Mouse (Mus musculus): ENCODE data around the gene Cdon. TPM values are rescaled to one million over a fixed set of nuclear protein-coding genes. Genes with fewer than 3 reads are reported as not detected.

The Cdon gene
- polyA plus RNA-seq (2017; shearing (Covaris generic)): 14.4 TPM

DNA sequence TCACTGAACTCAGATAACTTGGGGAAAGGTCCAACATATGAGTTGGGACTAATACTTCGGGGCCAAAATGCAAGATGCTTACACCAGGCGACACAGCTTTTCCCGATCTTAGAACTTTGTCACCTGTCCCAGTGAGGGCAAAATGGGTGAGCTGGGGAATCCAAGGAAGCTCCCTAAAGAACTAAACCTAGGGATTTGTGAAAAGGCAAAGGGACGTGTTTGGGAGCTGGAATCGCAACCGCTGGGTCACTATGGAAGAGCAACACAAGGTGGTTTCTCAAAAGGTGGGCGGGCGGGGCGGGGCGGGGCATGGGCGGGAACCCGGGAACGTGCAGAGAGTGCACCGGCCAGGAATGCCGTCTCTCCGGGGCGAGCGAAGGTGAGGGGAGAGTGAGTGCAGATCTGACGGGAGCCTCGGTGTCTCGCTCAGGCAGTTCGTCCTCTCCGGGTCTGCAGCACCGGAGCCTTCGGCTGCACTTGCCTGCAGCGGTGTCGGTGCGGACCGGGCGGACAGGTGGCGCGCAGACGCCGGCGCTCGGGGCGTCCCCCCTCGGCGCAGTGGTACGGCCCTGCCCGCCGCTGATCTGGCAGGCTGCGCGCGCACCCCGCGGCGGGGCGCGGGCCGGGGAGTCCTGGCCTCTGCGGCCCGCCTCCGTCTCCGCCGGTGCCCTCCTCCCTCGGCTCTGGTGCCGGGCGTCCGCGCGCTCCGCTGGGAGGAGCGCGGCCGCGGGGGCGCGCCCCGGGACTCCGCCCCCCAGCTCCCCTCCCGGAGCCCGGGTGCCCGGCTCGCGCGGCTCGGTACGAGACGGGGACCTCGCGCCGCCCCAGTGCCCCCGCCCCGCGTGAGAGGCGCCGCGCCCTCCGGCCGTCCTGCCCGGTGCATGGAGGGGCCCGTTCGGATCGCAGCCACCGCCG, at the start of gene Cdon:
TSS of gene Cdon (plus strand) at position 324 of the 915 bp plus-strand sequence.

GRCm38 (mm10) chr9:35518169-35518568, 97.2 kb downstream of the Cdon start, which contains the start of gene Gm1113:
Gene Gm1113 (minus strand): TSS chr9:35518269.

Other genes starting within 250 kb of the Cdon start
- gene Dcps, start 245.1 kb upstream of the Cdon start, polyA plus RNA-seq (2017; shearing (Covaris generic)): 38.4 TPM
- gene Srpr, start 221.0 kb upstream of the Cdon start, polyA plus RNA-seq (2017; shearing (Covaris generic)): 195 TPM
- 2.8 TPM for gene Tirap, start 220.8 kb upstream of the Cdon start, polyA plus RNA-seq (2017; shearing (Covaris generic))
- 39.4 TPM for gene Foxred1, start 210.1 kb upstream of the Cdon start, polyA plus RNA-seq (2017; shearing (Covaris generic))
- 16.4 TPM for gene Fam118b, start 153.3 kb upstream of the Cdon start, polyA plus RNA-seq (2017; shearing (Covaris generic))
- gene Rpusd4, start 153.3 kb upstream of the Cdon start, polyA plus RNA-seq (2017; shearing (Covaris generic)): 38.1 TPM
- not detected for gene Gm1113, start 97.1 kb downstream of the Cdon start, polyA plus RNA-seq (2017; shearing (Covaris generic))
- gene Ddx25, start 137.4 kb downstream of the Cdon start, polyA plus RNA-seq (2017; shearing (Covaris generic)): 0.05 TPM
- 23.4 TPM for gene Pus3, start 137.5 kb downstream of the Cdon start, polyA plus RNA-seq (2017; shearing (Covaris generic))
- gene Pate2, start 149.2 kb downstream of the Cdon start, polyA plus RNA-seq (2017; shearing (Covaris generic)): not detected
- gene Hyls1, start 149.3 kb downstream of the Cdon start, polyA plus RNA-seq (2017; shearing (Covaris generic)): 7.5 TPM
- not detected for gene Pate4, start 190.8 kb downstream of the Cdon start, polyA plus RNA-seq (2017; shearing (Covaris generic))
- not detected for gene Pate3, start 227.1 kb downstream of the Cdon start, polyA plus RNA-seq (2017; shearing (Covaris generic))

Data from effector memory CD4-positive, alpha-beta T cell, adult 5 months (primary cell).